Mouse (Mus musculus) embryonic fibroblast, embryonic 13.5 days (primary cell): ENCODE data around the gene Tctex1d1. TPM values are rescaled to one million over a fixed set of nuclear protein-coding genes. Genes with fewer than 3 reads are reported as not detected.

Experiments
- H3K27ac ChIP-seq: 2 replicates; pipeline ENCODE4 v1.5.1; 2012; ENCODE audit warnings: low read length, control low read depth, inconsistent platforms; ENCODE audit not compliant: insufficient read depth
- H3K4me1 ChIP-seq: 2 replicates; pipeline ENCODE4 v1.6.1; 2011; ENCODE audit warnings: low read length; ENCODE audit not compliant: control insufficient read depth, insufficient read depth
- H3K4me3 ChIP-seq: 2 replicates; pipeline ENCODE4 v1.5.1; 2011; ENCODE audit warnings: mild to moderate bottlenecking, control low read depth, low read length; ENCODE audit not compliant: insufficient read depth
- CTCF ChIP-seq: IDR thresholded peaks from 2 replicates; pipeline ENCODE4 v1.5.1; 2011; ENCODE audit warnings: mild to moderate bottlenecking, control low read depth, low read length, moderate library complexity, borderline replicate concordance; ENCODE audit not compliant: insufficient read depth
- POLR2A ChIP-seq: IDR thresholded peaks from 2 replicates; pipeline ENCODE4 v1.6.1; 2011; ENCODE audit warnings: low read depth, mild to moderate bottlenecking, control low read depth, low read length, moderate library complexity
- polyA plus RNA-seq: library from polyadenylated mRNA; stranded (reverse); fragments of >200 nt; gene quantifications from 2 replicates; pipeline ENCODE4 v1.2.4, GENCODE M21; 2011; ENCODE audit warnings: low read depth; ENCODE audit not compliant: missing spikeins, insufficient read length

Gene Tctex1d1
- polyA plus RNA-seq, 1 experiment = not detected

- Histone ChIP-seq H3K4me1 (no peaks in the 10 kb centered on the region), H3K27ac (no peak overlapping the region), H3K4me3 (no peak overlapping the region)
- TF ChIP-seq POLR2A (no peak), CTCF (no peak)
Observed at GRCm38 (mm10) chr4:102987325-102987724, 8.9 kb downstream of the Tctex1d1 start.

- Histone ChIP-seq H3K27ac (no peak overlapping the region), H3K4me3 (no peak overlapping the region), H3K4me1 (no peaks in the 10 kb centered on the region)
- no peak for TF ChIP-seq POLR2A
- no peak for TF ChIP-seq CTCF
Observed at GRCm38 (mm10) chr4:102987756-102988155, 9.3 kb downstream of the Tctex1d1 start.

GRCm38 (mm10) chr4:102988526-102988925 is 10.1 kb downstream of the Tctex1d1 start:
- no peaks in the 10 kb centered on the region for H3K4me1 ChIP-seq
- TF ChIP-seq CTCF = no peak
- no peak for TF ChIP-seq POLR2A
- H3K27ac ChIP-seq = no peak overlapping the region
- no peak overlapping the region for H3K4me3 ChIP-seq

GRCm38 (mm10) chr4:102989391-102989790 is 11.0 kb downstream of the Tctex1d1 start:
- Histone ChIP-seq H3K4me3 (no peak overlapping the region), H3K4me1 (no peaks in the 10 kb centered on the region), H3K27ac (no peak overlapping the region)
- no peak for TF ChIP-seq CTCF
- TF ChIP-seq POLR2A = no peak

GRCm38 (mm10) chr4:102990016-102990415 is 11.6 kb downstream of the Tctex1d1 start:
- no peak overlapping the region for H3K4me3 ChIP-seq
- H3K4me1 ChIP-seq = no peaks in the 10 kb centered on the region
- H3K27ac ChIP-seq = no peak overlapping the region
- no peak for TF ChIP-seq POLR2A
- TF ChIP-seq CTCF = no peak

GRCm38 (mm10) chr4:102990595-102991340 is 12.4 kb downstream of the Tctex1d1 start:
- Histone ChIP-seq H3K27ac (no peak overlapping the region), H3K4me3 (no peak overlapping the region), H3K4me1 (no peaks in the 10 kb centered on the region)
- no peak for TF ChIP-seq CTCF
- TF ChIP-seq POLR2A = no peak

- H3K27ac ChIP-seq = no peak overlapping the region
Observed at GRCm38 (mm10) chr4:102991685-102992084, 13.3 kb downstream of the Tctex1d1 start.

GRCm38 (mm10) chr4:103004681-103005080 is 26.3 kb downstream of the Tctex1d1 start:
- TF ChIP-seq CTCF (no peak), POLR2A (no peak)
- H3K27ac ChIP-seq = no peak overlapping the region
- H3K4me3 ChIP-seq = no peak overlapping the region
- peaks cover 12% of the 10 kb centered on the region for H3K4me1 ChIP-seq

More at GRCm38 (mm10) chr4:102991685-102992084, 13.3 kb downstream of the Tctex1d1 start:
- Histone ChIP-seq H3K4me3 (no peak overlapping the region), H3K4me1 (no peaks in the 10 kb centered on the region)
- TF ChIP-seq POLR2A (no peak), CTCF (no peak)

GRCm38 (mm10) chr4:103005190-103005945 is 27.0 kb downstream of the Tctex1d1 start:
- Histone ChIP-seq H3K4me3 (no peak overlapping the region), H3K27ac (peak overlapping the region; percentile 87), H3K4me1 (peaks cover 12% of the 10 kb centered on the region)
- no peak for TF ChIP-seq CTCF
- no peak for TF ChIP-seq POLR2A

- TF ChIP-seq POLR2A (no peak), CTCF (no peak)
- Histone ChIP-seq H3K4me1 (peaks cover 12% of the 10 kb centered on the region), H3K27ac (peak overlapping the region; percentile 87), H3K4me3 (no peak overlapping the region)
Observed at GRCm38 (mm10) chr4:103006266-103006665, 27.9 kb downstream of the Tctex1d1 start.
